Mouse (Mus musculus): ENCODE results near the gene Nsg2. TPM values are rescaled to one million over a fixed set of nuclear protein-coding genes. Genes with fewer than 3 reads are reported as not detected.
A peak's percentile ranks its signal among the peaks of the same experiment; 100 is the strongest.

The Nsg2 gene
- total RNA-seq, 2 experiments from 2014 or later = 605 to 615 TPM

DNA sequence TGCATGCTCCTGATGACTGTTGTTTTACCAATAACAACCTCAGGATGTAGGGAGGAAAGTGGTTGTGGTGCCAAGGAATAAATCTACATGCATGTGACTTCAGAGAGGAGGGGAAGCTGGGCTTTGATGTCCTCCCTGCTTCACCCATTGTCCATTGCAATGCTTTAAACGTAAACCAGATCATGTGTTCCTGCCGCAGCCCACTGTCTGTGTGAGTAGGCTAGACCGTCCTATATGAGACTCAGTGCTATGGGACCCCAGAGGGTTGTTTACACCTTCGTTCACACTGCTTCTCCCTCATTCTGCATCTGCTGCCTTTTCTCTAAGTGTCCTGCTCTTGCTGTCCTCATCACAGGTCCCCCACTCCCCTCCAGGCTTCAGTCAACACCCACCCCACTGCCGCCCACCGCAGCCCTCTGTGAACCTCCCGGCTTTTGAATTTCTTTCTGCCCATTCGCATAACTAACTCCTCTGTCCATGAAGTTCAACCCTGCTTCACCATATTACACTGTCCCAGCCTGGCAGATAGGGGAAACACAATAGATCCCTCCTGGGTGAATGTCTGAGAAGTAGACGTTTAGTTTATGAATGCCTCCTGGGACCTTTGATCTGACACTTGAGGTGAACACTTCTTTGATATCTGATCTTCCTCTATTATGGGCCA lies 87.6 kb downstream of the Nsg2 start:
- DNase-seq (ENCODE audit: extremely low spot score in 1 of 2, low spot score in 2 of 2) = no peak
- intact Hi-C loops (cut with DNase I) = loop anchor here (2.0 kb wide), 1 partner anchor 87 kb away; the partner anchor contains the start of gene Nsg2
- Histone ChIP-seq H3K27ac (peak overlapping the region; percentile 78), H3K4me3 (no peak overlapping the region)
- no peak for TF ChIP-seq CTCF (IDR thresholded peaks at IDR 0.05)

- Histone ChIP-seq H3K27ac (no peak overlapping the region), H3K4me3 (no peak overlapping the region)
- intact Hi-C loops (cut with DNase I) = no loop called here
- DNase-seq (ENCODE audit: extremely low spot score in 1 of 2, low spot score in 2 of 2) = no peak
- no peak for TF ChIP-seq CTCF (IDR thresholded peaks at IDR 0.05)
These were observed 95.5 kb downstream of the Nsg2 start for GRCm38 (mm10) chr11:32095793-32096192.

GRCm38 (mm10) chr11:32096346-32096745 lies 96.1 kb downstream of the Nsg2 start:
- Histone ChIP-seq H3K27ac (no peak overlapping the region), H3K4me3 (no peak overlapping the region)
- TF ChIP-seq CTCF (IDR thresholded peaks at IDR 0.05) = no peak
- DNase-seq (ENCODE audit: extremely low spot score in 1 of 2, low spot score in 2 of 2) = no peak
- intact Hi-C loops (cut with DNase I) = no loop called here

GRCm38 (mm10) chr11:32101059-32101632 lies 100.9 kb downstream of the Nsg2 start:
- TF ChIP-seq CTCF (IDR thresholded peaks at IDR 0.05) = no peak
- Histone ChIP-seq H3K27ac (no peak overlapping the region), H3K4me3 (no peak overlapping the region)
- intact Hi-C loops (cut with DNase I) = no loop called here
- no peak for DNase-seq (ENCODE audit: extremely low spot score in 1 of 2, low spot score in 2 of 2)

GRCm38 (mm10) chr11:32102976-32103375 lies 102.7 kb downstream of the Nsg2 start:
- no peak for DNase-seq (ENCODE audit: extremely low spot score in 1 of 2, low spot score in 2 of 2)
- intact Hi-C loops (cut with DNase I) = no loop called here
- Histone ChIP-seq H3K27ac (peak overlapping the region; percentile 45; the same call in 1 of the 2 replicates), H3K4me3 (no peak overlapping the region)
- no peak for TF ChIP-seq CTCF (IDR thresholded peaks at IDR 0.05)

GRCm38 (mm10) chr11:32104406-32105116 lies 104.3 kb downstream of the Nsg2 start:
- Histone ChIP-seq H3K27ac (no peak overlapping the region), H3K4me3 (no peak overlapping the region)
- intact Hi-C loops (cut with DNase I) = no loop called here
- no peak for TF ChIP-seq CTCF (IDR thresholded peaks at IDR 0.05)
- no peak for DNase-seq (ENCODE audit: extremely low spot score in 1 of 2, low spot score in 2 of 2)

- TF ChIP-seq CTCF (IDR thresholded peaks at IDR 0.05) = peak; percentile 14; the same call in 1 of the 2 replicates
- H3K27ac ChIP-seq = no peak overlapping the region
- no peak overlapping the region for H3K4me3 ChIP-seq
- DNase-seq (ENCODE audit: extremely low spot score in 1 of 2, low spot score in 2 of 2) = no peak
- intact Hi-C loops (cut with DNase I) = no loop called here
These were observed 105.7 kb downstream of the Nsg2 start for GRCm38 (mm10) chr11:32105750-32106646.

GRCm38 (mm10) chr11:32106647-32106985 lies 106.4 kb downstream of the Nsg2 start:
- no peak for TF ChIP-seq CTCF (IDR thresholded peaks at IDR 0.05)
- intact Hi-C loops (cut with DNase I) = no loop called here
- Histone ChIP-seq H3K27ac (no peak overlapping the region), H3K4me3 (no peak overlapping the region)
- DNase-seq (ENCODE audit: extremely low spot score in 1 of 2, low spot score in 2 of 2) = no peak

DNA sequence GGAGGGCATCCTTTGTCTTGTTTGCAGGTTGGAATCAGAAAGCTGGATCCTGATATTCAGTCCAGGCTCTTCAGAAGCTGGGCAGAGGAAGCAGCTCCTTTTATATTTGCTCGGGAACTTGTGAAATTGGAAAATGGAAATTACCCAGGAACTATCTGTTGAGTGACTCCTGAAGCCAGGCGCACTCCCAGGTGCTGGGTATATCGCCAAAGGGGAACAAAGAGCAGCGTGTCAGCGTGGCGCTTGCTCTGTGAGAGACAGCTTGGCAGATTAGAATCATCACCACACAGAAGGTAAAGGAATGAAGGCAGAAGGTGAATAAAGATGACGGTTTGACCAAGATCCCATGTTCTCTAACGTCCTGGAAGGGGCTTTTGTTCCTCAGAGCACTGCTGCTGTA lies 108.2 kb downstream of the Nsg2 start:
- no peak for TF ChIP-seq CTCF (IDR thresholded peaks at IDR 0.05)
- intact Hi-C loops (cut with DNase I) = no loop called here
- Histone ChIP-seq H3K27ac (no peak overlapping the region), H3K4me3 (no peak overlapping the region)
- no peak for DNase-seq (ENCODE audit: extremely low spot score in 1 of 2, low spot score in 2 of 2)

Other genes starting within 250 kb of the Nsg2 start
- gene Cpeb4, start 128.3 kb upstream of the Nsg2 start, total RNA-seq (2021) = 100 to 1,000 TPM; 159 to 169 TPM
- not detected for gene 4930524B15Rik, start 34.9 kb upstream of the Nsg2 start, total RNA-seq (2021)
- not detected for gene Il9r, start 199.8 kb downstream of the Nsg2 start, total RNA-seq (2021)
- gene Snrnp25, start 205.0 kb downstream of the Nsg2 start, total RNA-seq (2021) = 10 to 100 TPM; 19.2 to 24.6 TPM
- gene Rhbdf1, start 221.8 kb downstream of the Nsg2 start, total RNA-seq (2021) = 10 to 100 TPM; 13.9 to 14.4 TPM
- gene Mpg, start 226.0 kb downstream of the Nsg2 start, total RNA-seq (2021) = 10 to 100 TPM; 17.5 to 19.1 TPM